ENCODE assay signal across 7 mouse cellular contexts in the genomic region with DNA sequence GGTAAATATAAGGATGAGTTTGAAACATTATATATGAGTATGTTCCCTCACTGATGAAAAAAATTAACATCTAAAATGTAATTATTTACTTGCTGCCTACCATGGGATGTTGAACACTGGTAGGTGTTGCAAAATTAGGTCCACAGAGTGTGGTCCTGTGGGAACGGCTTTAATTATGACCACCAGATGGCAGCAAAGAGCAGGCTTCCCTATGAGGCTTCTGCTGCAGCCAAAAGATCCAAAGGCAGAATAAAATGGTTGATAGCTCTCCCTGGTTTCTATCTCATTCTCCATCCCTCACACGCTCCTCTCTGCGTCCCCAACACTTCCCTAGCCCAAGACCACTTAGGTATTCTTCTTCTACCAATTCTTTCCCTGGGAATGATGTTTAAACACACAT. TPM values are rescaled to one million over a fixed set of nuclear protein-coding genes. Genes with fewer than 3 reads are reported as not detected.
DNase-seq lines count a peak whose midpoint lies in the region; TF ChIP-seq lines count a peak whose summit lies in the region.

No protein-coding gene starts in this region.

- TF ChIP-seq RAD21 in CH12.LX (IDR thresholded peaks at IDR 0.05; ENCODE audit: low read depth, low read length), result peak; percentile 69

- peak; percentile 79 to 93 for TF ChIP-seq CTCF in CH12.LX (conservative IDR thresholded peaks at IDR 0.05 in 1 of 2, IDR thresholded peaks at IDR 0.05 in 1 of 2; ENCODE audit: low read depth in 2 of 2, low read length in 2 of 2)

- peaks cover 13% of the 10 kb centered on the region for H3K9me3 ChIP-seq in CH12.LX (replicated peaks; ENCODE audit: low read length)

- no peak for TF ChIP-seq EP300 in CH12.LX (IDR thresholded peaks at IDR 0.05; ENCODE audit: low read length)

- in situ Hi-C loops in CH12.LX (cut with MboI; ENCODE audit: low pct_ligation_motif_present, low pct_unique_long_range_greater_than_20kb, low sequenced_read_pairs), result no loop called here

- H3K4me1 ChIP-seq in CH12.LX (ENCODE audit: control insufficient read depth in 1 of 2, insufficient read depth in 2 of 2), result no peaks in the 10 kb centered on the region

- no peak overlapping the region for H3K4me3 ChIP-seq in CH12.LX (replicated peaks in 1 of 3; ENCODE audit: low read depth in 2 of 3, low read length in 2 of 3, poor library complexity in 1 of 3)

- H3K27me3 ChIP-seq in CH12.LX (replicated peaks), result no peaks in the 10 kb centered on the region

- DNase-seq in CH12.LX (ENCODE audit: extremely low read depth), result peak; percentile 73
- peak; percentile 85 for DNase-seq in NIH3T3 (ENCODE audit: low read depth)
- DNase-seq in cerebellum, adult 9-11 months, result peak; percentile 45
- peak; percentile 54 for DNase-seq in gastrocnemius, adult 18-20 months (ENCODE audit: low spot score)
- DNase-seq in layer of hippocampus, adult 11-12 months (ENCODE audit: low spot score), result peak; percentile 69
- DNase-seq in lung, postnatal 14 days, result peak; percentile 79
- peak; percentile 73 for DNase-seq in right cerebral cortex, postnatal 4 days

- dilution Hi-C loops in CH12.LX (cut with MboI; ENCODE audit: extremely low pct_ligation_motif_present, extremely low pct_unique_long_range_greater_than_20kb, low sequenced_read_pairs), result no loop called here

- no peak overlapping the region for H3K9ac ChIP-seq in CH12.LX (ENCODE audit: insufficient read depth, low read depth)

- H3K27ac ChIP-seq in CH12.LX (ENCODE audit: insufficient read depth, low read depth), result no peak overlapping the region

- no peaks in the 10 kb centered on the region for H3K36me3 ChIP-seq in CH12.LX (replicated peaks in 1 of 2; ENCODE audit: control insufficient read depth in 1 of 2, insufficient read depth in 1 of 2, low read length in 1 of 2)

- no peaks in the 10 kb centered on the region for H3K79me2 ChIP-seq in CH12.LX (replicated peaks; ENCODE audit: control insufficient read depth, extremely low read depth, insufficient read depth, poor library complexity, severe bottlenecking)

- TF ChIP-seq POLR2A in CH12.LX (IDR thresholded peaks at IDR 0.05; ENCODE audit: low read depth, low read length), result no peak

- H3K4me2 ChIP-seq in CH12.LX (ENCODE audit: insufficient read depth, low read depth, poor library complexity, severe bottlenecking), result no peak overlapping the region

TF ChIP-seq in CH12.LX, 34 proteins besides CTCF, POLR2A, EP300 and RAD21:
- TF ChIP-seq USF2 (conservative IDR thresholded peaks at IDR 0.05; ENCODE audit: low read depth, low read length) (no peak), SMC3 (IDR thresholded peaks at IDR 0.05; ENCODE audit: low read depth, low read length) (peak; percentile 62)
TF ChIP-seq in CH12.LX: peak in this region for 1.

RNA-seq across cellular contexts. Expression of gene Cit, which starts 54.6 kb away (rescaled TPM):
- total RNA-seq in CH12.LX (2012; rRNA removed) (23.2 and 24.9 TPM in 2 replicates), CH12.LX (2014; rRNA removed) (6.6 and 7.0 TPM in 2 replicates)
- polyA plus RNA-seq in CH12.LX (2012; ENCODE audit: insufficient read length, low read depth), result 16.2 and 19.3 TPM in 2 replicates
- under 1 TPM; 0.19 to 0.43 TPM for total RNA-seq in gastrocnemius, adult 18-20 months (2021)

RNA-seq across cellular contexts. Expression of gene Bicdl1, which starts 59.0 kb away (rescaled TPM):
- total RNA-seq in CH12.LX (2012; rRNA removed) (1.7 and 1.9 TPM in 2 replicates), CH12.LX (2014; rRNA removed) (2.6 and 3.5 TPM in 2 replicates)
- polyA plus RNA-seq in CH12.LX (2012; ENCODE audit: insufficient read length, low read depth), result 2.3 and 5.1 TPM in 2 replicates
- total RNA-seq in gastrocnemius, adult 18-20 months (2021), result 1 to 10 TPM; 2.8 to 3.3 TPM

Comparison
In these comparisons a context has a peak if more than half of its experiments do, and no peak if none do; other contexts are left out.
1. RNA of gene Cit, which starts 54.6 kb away (total RNA-seq): 6.6 to 24.9 TPM in CH12.LX; 0.19 to 0.43 TPM in gastrocnemius, adult 18-20 months; every median in the first group is over 4 times any median in the second.
2. Peak in every context shown above with its lines, with median percentiles within 50 percentile points of each other: DNase-seq.